Mouse (Mus musculus) olfactory bulb, adult 2 months (tissue): ENCODE data around the gene Prkcb. TPM values are rescaled to one million over a fixed set of nuclear protein-coding genes. Genes with fewer than 3 reads are reported as not detected.

Source experiments
- H3K27ac ChIP-seq: fragments of 200-500 bp; 2 replicates; pipeline ENCODE4 v1.5.1; 2012; ENCODE audit warnings: low read depth, low read length; ENCODE audit not compliant: insufficient read depth
- H3K4me1 ChIP-seq: fragments of 200-500 bp; 2 replicates; pipeline ENCODE4 v1.6.1; 2012; ENCODE audit warnings: low read length; ENCODE audit not compliant: control insufficient read depth, insufficient read depth
- H3K4me3 ChIP-seq: fragments of 200-500 bp; 2 replicates; pipeline ENCODE4 v1.5.1; 2012; ENCODE audit warnings: mild to moderate bottlenecking, low read depth, low read length, moderate library complexity; ENCODE audit not compliant: insufficient read depth
- CTCF ChIP-seq: fragments of 200-500 bp; IDR thresholded peaks from 2 replicates; pipeline ENCODE4 v1.5.1; 2012; ENCODE audit warnings: low read depth, mild to moderate bottlenecking, low read length, moderate library complexity; ENCODE audit not compliant: insufficient read depth
- POLR2A ChIP-seq: fragments of 200-500 bp; IDR thresholded peaks from 2 replicates; pipeline ENCODE4 v1.6.1; 2012; ENCODE audit warnings: mild to moderate bottlenecking, low read depth, low read length, moderate library complexity; ENCODE audit not compliant: insufficient read depth
- WGBS: fragments of 180-500 bp; shearing (Covaris S2); methylation state at CpG from one replicate; pipeline ENCODE4 v1.1.7; 2018; 5-methylcytosine and 5-hydroxymethylcytosine counted together
- polyA plus RNA-seq: library from polyadenylated mRNA; stranded (reverse); fragments of >200 nt; gene quantifications from 2 replicates; pipeline ENCODE4 v1.2.4, GENCODE M21; 2012; ENCODE audit warnings: low replicate concordance; ENCODE audit not compliant: missing spikeins, insufficient read depth, insufficient read length

Gene Prkcb
- polyA plus RNA-seq, 1 experiment: 694 TPM

GRCm38 (mm10) chr7:122249321-122249821 lies 39.2 kb upstream of the Prkcb start:
- TF ChIP-seq POLR2A (no peak), CTCF (no peak)

GRCm38 (mm10) chr7:122251197-122252011 lies 37.1 kb upstream of the Prkcb start:
- WGBS: 31% methylated on average over 21 of the region's 21 CpGs
- Histone ChIP-seq H3K4me1 (0 out of 2 replicates have a peak, but pooled peaks cover 2% of the 10 kb centered on the region), H3K27ac (no peak overlapping the region), H3K4me3 (peak overlapping the region; percentile 28)
- TF ChIP-seq POLR2A: no peak
- peak; percentile 84 for TF ChIP-seq CTCF

More at GRCm38 (mm10) chr7:122249321-122249821, 39.2 kb upstream of the Prkcb start:
- Histone ChIP-seq H3K27ac (no peak overlapping the region), H3K4me3 (no peak overlapping the region), H3K4me1 (0 out of 2 replicates have a peak, but pooled peaks cover 2% of the 10 kb centered on the region)
- 90% methylated on average over 9 of the region's 9 CpGs for WGBS

DNA sequence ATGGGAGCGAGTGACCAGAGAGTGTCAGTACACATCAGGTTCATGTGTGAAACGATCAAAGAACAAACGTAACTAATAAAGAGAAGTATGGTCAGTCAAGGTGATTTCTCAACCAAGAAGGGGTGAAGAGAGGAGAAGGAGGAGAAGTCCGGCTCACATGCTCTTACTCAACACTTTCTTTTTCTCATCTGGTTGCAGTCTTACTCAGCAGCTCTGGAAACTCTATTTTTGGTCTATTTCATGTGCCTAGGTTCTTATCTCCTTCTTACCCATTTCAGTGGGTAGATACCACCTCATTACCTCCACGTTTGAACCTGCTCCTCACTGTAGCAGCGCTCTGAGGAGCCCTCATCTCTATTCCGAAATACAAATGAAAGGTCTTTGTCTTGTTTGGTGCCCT lies 31.8 kb upstream of the Prkcb start:
- TF ChIP-seq POLR2A: no peak
- no peak for TF ChIP-seq CTCF
- Histone ChIP-seq H3K27ac (no peak overlapping the region), H3K4me3 (no peak overlapping the region), H3K4me1 (no peaks in the 10 kb centered on the region)
- WGBS: 84% methylated on average over 7 of the region's 7 CpGs

DNA sequence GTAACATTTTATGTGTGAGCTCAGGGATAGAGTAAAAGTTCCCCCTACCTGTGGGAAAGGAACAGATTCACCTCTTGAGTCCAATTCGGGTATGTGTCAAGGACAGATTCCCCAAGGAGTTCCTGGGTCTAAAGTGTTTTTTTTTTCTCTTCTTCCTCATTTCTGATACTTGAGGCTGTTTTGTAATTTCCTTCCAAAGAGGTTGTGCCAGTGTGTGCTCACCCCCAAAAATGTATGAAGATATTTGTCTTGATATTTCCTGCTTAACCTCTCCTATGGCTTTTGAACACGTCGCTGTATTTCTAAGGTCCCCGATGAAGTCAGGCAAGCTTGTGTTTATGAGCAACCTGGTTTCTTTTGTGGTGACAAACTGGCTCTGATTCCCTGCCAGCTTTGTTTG lies 30.0 kb upstream of the Prkcb start:
- no peak overlapping the region for H3K4me3 ChIP-seq

DNA sequence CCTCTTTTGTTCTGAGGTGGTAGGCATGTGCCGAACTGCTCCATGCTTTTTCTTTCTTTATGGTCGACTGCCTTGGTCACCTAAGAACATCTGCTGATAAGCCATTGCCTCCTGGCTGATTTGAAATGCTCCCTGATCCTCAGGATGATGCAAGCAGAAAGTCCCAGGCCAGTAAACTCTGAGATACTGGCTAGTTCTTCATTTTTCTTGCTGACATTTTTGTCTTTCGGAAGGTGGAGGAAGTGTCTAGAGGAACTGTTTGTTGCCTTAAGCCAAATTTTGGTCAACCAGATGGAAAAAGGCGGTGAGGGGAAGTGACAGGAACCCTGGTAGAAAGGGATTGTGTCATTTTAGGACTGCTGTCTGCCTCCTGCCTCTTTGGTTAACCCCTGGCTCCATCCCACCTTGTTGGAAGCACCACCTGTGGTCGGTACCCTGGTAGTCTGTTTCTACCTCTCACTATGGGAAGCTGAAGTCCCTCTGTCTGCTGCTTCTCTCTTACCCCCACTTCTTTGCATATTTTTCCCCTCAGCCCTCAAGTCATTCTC lies 28.4 kb upstream of the Prkcb start:
- Histone ChIP-seq H3K27ac (no peak overlapping the region), H3K4me3 (no peak overlapping the region), H3K4me1 (no peaks in the 10 kb centered on the region)
- 92% methylated on average over 5 of the region's 5 CpGs for WGBS
- TF ChIP-seq POLR2A (no peak), CTCF (no peak)

More for the DNA sequence above, 30.0 kb upstream of the Prkcb start:
- H3K4me1 ChIP-seq: no peaks in the 10 kb centered on the region
- 82% methylated on average over 4 of the region's 4 CpGs for WGBS
- H3K27ac ChIP-seq: no peak overlapping the region
- TF ChIP-seq CTCF: no peak
- no peak for TF ChIP-seq POLR2A

GRCm38 (mm10) chr7:122268983-122269486 lies 19.5 kb upstream of the Prkcb start:
- 90% methylated on average over 4 of the region's 4 CpGs for WGBS
- Histone ChIP-seq H3K27ac (no peak overlapping the region), H3K4me3 (no peak overlapping the region), H3K4me1 (no peaks in the 10 kb centered on the region)
- TF ChIP-seq POLR2A: no peak
- no peak for TF ChIP-seq CTCF

DNA sequence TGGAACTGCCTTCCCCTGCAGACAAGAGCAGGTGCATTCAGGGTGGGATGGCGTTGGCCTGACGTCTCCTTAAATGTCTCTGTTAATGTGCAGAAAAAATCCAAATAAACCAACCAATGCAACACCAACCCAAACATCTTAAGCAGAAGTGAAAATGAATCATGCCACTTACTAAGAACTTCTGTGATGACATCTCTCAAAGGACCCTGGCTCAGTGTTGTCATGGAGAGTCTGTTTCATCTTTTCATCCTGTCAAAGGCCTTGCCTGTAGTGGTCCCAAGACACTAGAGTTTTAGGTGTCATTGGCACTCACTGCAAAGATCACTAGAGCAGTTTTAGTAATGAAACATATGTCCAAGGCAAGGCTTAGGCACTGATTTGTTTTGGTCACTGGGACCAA lies 16.2 kb upstream of the Prkcb start:
- Histone ChIP-seq H3K27ac (no peak overlapping the region), H3K4me1 (no peaks in the 10 kb centered on the region), H3K4me3 (no peak overlapping the region)
- TF ChIP-seq POLR2A (no peak), CTCF (no peak)
- WGBS: 73% methylated on average over 2 of the region's 2 CpGs

- Histone ChIP-seq H3K27ac (no peak overlapping the region), H3K4me3 (no peak overlapping the region), H3K4me1 (no peaks in the 10 kb centered on the region)
- 93% methylated on average over 9 of the region's 9 CpGs for WGBS
- TF ChIP-seq CTCF (no peak), POLR2A (no peak)
Observed at GRCm38 (mm10) chr7:122279580-122279979, 9.0 kb upstream of the Prkcb start.

DNA sequence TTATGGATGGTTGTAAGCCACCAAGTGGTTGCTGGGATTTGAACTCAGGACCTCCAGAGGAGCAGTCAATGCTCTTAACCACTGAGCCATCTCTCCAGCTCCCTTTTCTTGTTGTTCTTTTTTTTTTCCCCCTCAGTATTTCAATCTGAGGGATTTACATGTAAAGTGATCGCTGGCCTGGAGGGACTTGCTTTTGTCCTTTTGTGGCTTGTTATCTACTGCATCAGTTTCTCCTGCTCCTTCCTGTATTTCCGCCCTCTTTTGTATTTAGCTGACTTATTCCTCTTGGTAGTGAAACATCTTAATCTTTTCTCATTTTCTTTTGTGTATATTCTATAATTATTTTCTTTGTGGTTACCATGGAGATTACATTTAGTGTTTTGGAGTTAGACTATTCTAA lies 8.2 kb upstream of the Prkcb start:
- Histone ChIP-seq H3K4me1 (no peaks in the 10 kb centered on the region), H3K4me3 (no peak overlapping the region), H3K27ac (no peak overlapping the region)
- 57% methylated on average over 2 of the region's 2 CpGs for WGBS
- TF ChIP-seq POLR2A: no peak
- TF ChIP-seq CTCF: no peak
